Mouse (Mus musculus) large intestine, adult 2 months (tissue): Measurements from ENCODE around the gene Zfand3. TPM values are rescaled to one million over a fixed set of nuclear protein-coding genes. Genes with fewer than 3 reads are reported as not detected.

Source experiments
- DNase-seq: peaks from one replicate; pipeline ENCODE4 v3.0.0-alpha.2; 2012; ENCODE audit warnings: low read depth, low spot score
- WGBS: fragments of 180-500 bp; shearing (Covaris S2); methylation state at CpG from one replicate; pipeline ENCODE4 v1.1.7; 2018; 5-methylcytosine and 5-hydroxymethylcytosine counted together
- polyA plus RNA-seq: library from polyadenylated mRNA; depleted of rRNA; stranded (reverse); fragments of >200 nt; gene quantifications from 2 replicates; pipeline ENCODE4 v1.2.3, GENCODE M21; 2012; rRNA removed

Zfand3 gene
- polyA plus RNA-seq = 59.3 and 63.1 TPM in 2 replicates

DNA sequence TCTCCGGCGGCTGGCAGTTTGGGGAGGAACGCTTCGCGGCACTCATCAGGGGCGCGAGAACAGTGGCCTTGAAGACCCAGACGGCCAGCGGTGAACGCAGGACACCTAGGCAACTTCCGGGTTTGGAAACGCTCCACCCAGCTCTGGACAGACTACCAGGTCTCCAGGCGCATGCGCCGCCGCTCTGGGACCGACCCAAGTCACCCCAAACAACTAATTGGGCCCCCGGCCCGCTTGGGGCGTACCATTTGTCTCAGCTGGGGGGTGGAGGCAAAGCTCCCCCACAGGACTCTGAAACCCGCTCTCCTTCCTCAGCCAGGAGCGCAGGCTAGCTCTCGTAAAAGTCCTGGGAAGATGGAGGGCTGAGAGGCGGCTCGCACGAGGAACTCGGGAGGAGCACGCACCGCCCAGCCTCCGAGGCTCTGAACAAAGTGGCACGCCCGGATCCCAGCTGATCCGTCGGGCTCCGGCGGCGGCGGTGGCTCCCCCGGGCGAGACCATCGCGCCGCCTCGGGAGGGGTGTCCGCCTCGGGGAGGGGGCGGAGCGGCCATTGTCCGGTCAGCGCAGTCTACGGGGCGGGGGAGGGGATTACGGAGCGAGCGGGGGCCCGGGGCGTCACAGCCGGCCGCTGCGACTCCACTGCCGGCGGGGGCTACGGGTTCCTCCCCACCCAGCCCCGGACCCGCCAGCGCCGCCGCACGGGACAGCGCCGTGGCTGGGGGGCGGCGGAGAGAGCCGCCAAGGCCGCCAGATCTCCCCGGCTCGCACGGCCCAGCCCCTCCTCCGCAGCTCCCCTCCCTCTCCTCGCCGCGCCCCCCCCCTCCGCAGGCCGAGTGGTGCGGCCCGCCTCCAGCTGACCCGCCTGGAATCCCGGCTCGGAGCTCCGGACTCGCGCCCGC is at the start of gene Zfand3:
Zfand3 (plus strand) TSS at position 531 of the 900 bp plus-strand sequence.
- DNase-seq = peak; percentile 75
- WGBS = under 1% methylated on average over 84 of the region's 93 CpGs

DNA sequence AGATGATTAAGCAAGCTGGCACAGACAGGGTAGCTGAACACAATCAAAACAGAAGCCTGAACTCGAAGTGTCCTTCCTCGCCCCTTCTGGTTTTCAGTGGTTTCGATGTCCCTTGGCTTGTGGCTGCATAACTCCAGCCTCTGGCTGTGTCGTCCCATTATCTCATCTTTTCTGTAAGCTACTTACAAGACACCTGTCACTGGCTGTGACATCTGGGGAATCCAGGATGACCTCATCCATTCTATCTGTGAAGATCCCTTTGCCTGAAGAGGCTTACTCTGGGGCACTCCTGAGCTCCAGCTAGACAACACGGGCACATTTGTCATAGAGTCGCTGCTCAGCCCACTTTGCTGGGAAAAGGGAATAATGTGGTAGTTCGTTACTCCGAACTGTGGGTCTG is 48.7 kb upstream of the Zfand3 start:
- WGBS = 85% methylated on average over 8 of the region's 8 CpGs
- no peak for DNase-seq

- no peak for DNase-seq
These were observed 40.7 kb upstream of the Zfand3 start for GRCm38 (mm10) chr17:29963730-29964259.

GRCm38 (mm10) chr17:29965506-29965905 is 39.0 kb upstream of the Zfand3 start:
- WGBS = 83% methylated on average over 5 of the region's 5 CpGs
- no peak for DNase-seq

More at GRCm38 (mm10) chr17:29963730-29964259, 40.7 kb upstream of the Zfand3 start:
- WGBS = 7% methylated on average over 11 of the region's 11 CpGs

DNA sequence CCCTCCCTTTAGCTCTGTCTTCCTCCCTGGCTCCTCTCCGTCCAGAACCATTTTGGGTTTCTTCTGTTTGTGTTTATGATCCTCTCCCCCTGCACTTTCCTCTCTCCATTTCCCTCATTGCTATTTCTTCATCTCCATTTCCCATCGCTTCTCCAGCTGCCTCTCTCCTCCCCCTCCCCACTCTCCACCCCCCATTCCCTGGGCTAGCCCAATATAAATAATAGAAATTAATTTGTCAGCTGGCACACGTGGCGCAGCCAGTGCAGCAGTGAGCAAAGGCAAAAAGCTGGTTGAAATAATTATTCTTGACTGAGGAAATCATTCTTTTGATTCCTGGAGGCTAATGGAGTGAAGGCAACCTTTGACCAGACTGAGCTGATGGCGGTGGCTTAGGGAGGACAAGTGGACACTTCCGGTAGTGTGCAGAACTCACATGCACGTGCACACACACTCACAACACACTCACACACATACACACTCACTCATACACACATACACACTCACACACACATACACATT is 34.4 kb upstream of the Zfand3 start, which contains the start of gene Mdga1:
Mdga1 (minus strand) TSS at position 51 of the 519 bp plus-strand sequence.
- DNase-seq = no peak
- 78% methylated on average over 7 of the region's 7 CpGs for WGBS

- DNase-seq = no peak
- WGBS = 83% methylated on average over 15 of the region's 15 CpGs
These were observed 32.6 kb upstream of the Zfand3 start for GRCm38 (mm10) chr17:29971761-29972432.

DNA sequence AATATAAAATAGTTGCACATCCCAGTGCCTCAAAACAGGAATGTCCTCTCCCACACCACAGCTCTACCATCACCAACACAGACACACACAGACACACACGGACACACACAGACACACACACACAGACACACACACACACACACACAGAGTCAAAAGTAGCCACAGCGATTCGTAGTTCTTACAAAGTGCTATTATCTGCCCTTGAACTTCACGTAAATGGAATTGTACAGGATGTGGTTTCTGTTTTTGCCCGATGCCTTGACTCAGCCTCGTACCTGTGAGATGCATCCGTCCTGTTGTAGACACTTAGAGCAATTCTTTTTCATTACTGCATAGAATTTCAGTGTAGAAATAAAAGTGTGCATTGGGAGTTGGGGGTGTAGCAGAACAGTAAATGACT is 31.3 kb upstream of the Zfand3 start:
- no peak for DNase-seq
- WGBS = 85% methylated on average over 7 of the region's 7 CpGs

DNA sequence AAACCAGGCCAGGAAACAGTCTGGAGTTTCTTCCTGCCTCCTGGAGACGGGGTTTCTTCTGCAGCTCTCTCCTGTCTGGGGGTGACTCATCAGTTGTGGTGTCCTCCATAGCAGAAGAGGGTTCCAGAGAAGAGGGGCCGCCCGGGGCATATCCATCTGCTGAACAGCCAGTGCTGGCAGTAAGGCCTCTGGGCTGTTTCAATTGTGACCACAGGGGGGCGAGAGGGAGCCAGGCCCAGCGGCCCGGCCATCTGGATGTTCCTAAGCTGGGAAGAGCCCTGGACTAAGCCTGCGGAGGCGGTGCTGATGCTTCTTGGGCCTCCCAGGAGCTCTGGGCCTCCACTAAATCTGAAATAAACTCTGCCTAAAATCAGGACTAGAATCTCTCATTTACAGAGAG is 28.8 kb upstream of the Zfand3 start:
- DNase-seq = peak; percentile 45
- 5% methylated on average over 8 of the region's 8 CpGs for WGBS

GRCm38 (mm10) chr17:29979020-29979419 is 25.5 kb upstream of the Zfand3 start:
- WGBS = 17% methylated on average over 4 of the region's 4 CpGs
- peak; percentile 52 for DNase-seq

DNA sequence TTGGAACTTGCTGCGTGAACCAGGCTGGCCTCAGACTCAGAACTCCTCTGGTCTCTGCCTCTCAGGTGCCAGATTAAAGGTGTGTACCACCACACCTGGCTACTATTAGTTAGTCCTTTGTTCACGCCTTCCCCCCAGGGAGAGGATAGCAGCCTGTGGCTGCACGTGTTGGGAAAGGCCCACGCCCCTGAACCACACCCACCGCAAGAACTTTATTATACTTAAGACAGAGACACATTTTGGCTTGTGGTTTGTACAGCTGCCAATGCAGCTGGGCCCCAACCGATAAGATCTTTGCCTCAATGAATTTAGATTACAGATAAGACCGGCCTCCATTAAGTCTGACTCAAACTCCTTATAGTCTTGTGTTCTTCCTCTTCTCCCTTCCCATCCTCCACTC is 24.7 kb upstream of the Zfand3 start:
- 30% methylated on average over 7 of the region's 7 CpGs for WGBS
- no peak for DNase-seq

DNA sequence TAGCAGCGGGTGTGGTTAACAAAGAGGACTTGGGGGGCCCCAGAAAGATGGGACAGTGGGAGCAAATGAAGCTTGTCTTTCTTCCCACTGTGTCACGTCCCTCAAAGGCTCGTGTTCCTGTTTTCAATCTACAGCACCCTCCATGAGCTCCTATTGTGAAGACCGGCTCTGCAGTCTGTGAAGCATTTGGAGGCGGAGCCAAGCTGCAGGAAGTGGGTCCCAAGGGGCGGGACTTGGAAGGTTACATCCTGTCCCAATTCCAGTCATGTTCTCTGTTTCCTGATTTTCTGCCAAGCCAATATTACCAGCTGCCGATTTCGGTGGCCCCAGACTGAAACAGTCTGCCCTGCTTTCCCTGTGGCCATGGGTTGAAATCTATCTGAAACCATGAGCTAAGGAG is 23.0 kb upstream of the Zfand3 start:
- DNase-seq = no peak
- 88% methylated on average over 8 of the region's 8 CpGs for WGBS

DNA sequence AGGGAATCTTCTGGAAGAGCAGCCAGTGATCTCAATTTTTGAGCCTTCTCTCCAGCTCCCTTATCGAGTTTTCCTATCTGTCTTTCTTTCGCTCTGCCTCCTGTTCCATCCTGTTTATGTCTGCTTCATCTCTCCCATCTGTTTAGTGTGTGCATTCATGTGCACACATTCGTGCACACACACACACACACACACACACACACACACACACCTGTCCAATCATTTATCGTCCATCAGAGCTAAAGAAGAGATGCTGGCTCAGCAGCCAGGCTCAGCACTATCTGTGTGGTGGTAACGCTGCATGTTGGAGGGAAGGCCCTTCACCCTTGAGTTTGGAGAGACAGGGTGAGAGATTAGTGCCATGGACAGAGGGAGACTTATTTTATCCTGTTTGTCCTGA is 21.3 kb upstream of the Zfand3 start:
- 87% methylated on average over 5 of the region's 5 CpGs for WGBS
- DNase-seq = no peak

GRCm38 (mm10) chr17:29984931-29985330 is 19.6 kb upstream of the Zfand3 start:
- 87% methylated on average over 7 of the region's 7 CpGs for WGBS
- DNase-seq = no peak

DNA sequence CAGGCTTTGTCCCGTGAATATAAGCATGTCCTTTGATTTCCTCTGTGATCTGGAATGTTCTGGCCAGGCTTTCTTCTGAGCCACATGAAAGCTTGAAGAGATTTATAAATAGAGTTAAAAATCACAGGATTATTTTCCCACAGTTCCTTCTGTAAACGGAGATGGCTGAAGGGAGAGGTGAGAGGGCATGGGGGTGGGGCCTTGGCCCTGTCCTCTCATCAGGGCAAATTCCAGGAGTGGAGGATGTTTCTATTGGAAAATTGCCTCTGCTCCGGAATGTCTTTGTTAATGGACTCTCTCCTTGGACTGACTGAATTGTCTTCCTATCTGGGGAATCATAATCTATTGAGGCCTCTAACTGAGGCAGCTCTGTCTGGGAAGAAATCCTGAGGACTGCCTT is 19.0 kb upstream of the Zfand3 start:
- 33% methylated on average over 3 of the region's 3 CpGs for WGBS
- DNase-seq = no peak

GRCm38 (mm10) chr17:29988141-29988540 is 16.4 kb upstream of the Zfand3 start:
- DNase-seq = no peak

DNA sequence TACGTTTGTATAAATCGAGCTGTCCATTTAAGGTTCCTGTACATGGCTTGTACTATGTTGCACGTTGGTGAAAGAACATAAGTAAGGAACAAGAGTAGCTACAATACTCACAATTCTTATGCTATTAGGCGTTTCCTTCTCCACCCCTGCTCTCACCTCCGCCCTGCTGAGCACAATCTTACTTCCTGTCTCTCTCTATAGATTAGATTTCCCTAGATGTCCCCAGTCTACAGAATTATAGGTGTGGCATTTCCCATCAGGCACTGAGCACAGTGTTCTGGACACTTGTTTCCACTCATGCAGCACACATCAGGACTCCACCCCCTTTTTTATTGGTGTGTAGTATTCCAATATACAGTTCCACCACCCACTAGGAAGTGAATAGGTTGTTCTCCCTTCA is 14.9 kb upstream of the Zfand3 start:
- DNase-seq = no peak
- 72% methylated on average over 5 of the region's 5 CpGs for WGBS

More at GRCm38 (mm10) chr17:29988141-29988540, 16.4 kb upstream of the Zfand3 start:
- WGBS = 53% methylated on average over 5 of the region's 5 CpGs

DNA sequence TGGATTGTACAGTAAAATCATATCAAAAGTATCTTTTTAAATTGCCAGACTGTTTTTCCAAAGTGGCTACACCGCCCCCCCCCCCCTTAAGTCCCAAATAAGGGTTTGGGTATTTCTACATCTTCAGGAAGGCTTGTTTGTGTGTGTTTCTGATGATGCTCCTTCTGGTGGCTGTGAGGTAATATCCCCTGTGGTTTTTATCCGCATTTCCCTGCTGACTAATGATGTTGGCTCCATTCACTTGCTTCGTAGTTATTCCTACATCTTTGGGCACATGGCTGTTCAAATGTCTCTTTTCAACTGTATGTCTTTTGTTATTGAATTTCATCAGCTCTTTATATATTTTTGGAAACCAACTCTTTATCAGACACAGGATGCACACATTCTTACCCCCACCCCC is 14.4 kb upstream of the Zfand3 start:
- 89% methylated on average over 3 of the region's 3 CpGs for WGBS
- no peak for DNase-seq

DNA sequence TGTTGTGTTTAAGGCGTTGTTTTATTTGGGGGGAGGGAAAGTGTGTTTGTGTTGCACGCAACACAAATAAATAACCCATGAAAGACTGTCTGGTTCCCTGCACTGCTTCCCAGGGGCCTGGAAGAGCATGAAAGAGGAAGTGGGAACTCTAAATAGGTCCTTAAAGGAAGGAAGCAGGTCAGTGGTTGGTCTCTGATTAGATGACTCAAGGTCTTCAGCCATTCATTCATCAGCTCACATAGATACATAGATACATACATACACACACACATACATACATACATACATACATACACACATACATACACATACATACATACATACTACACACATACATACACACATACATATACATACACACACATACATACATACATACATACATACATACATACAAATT is 13.7 kb upstream of the Zfand3 start:
- 83% methylated on average over 2 of the region's 2 CpGs for WGBS
- DNase-seq = no peak

DNA sequence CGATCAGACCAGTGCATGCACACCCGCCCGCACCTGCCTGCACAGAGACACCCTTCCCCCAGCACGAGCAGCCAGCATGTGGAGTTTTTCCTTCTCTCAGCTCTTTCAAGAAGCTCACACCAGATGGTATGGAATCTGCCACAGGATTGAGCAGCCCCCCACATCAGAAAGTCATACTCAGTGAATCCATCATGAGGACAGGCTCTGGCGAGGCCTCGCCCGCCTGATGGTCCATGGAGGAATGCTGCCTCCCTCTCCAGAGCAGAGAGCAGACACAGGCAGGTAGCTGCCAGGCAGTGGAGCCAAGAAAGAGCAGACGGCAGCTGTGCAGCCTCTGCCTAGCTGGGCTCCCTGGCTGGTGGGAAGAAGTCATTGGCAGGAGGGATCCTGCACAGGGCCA is 11.0 kb upstream of the Zfand3 start:
- WGBS = 81% methylated on average over 8 of the region's 8 CpGs
- DNase-seq = no peak

DNA sequence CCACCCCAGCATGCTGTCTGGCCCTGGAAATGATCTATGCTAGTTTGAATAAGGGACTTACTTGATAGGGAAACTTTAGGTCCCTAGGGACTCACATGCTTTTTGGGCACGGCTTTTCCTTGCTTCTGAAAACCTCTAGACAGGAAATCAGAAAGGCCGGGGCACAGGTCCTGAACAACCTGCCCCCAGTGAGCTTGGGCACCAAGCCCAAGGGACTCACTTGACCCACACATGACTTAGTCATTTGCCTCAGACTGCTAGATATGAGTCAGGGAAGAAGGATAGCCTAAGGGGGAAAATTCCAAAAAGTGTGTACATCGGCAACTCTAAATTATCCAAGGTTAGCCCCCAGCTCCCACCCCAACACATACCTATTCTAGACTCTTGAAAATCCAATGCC is 10.5 kb upstream of the Zfand3 start:
- no peak for DNase-seq
- WGBS = 73% methylated on average over 3 of the region's 3 CpGs
